Mouse (Mus musculus) heart, adult 2 months (tissue): ENCODE results near the gene Clec16a. TPM values are rescaled to one million over a fixed set of nuclear protein-coding genes. Genes with fewer than 3 reads are reported as not detected.

Source experiments
- DNase-seq, 2 experiments: peaks; one replicate each; pipeline ENCODE4 v3.0.0; 2021
- H3K27ac ChIP-seq: fragments of 200-600 bp; 2 replicates; pipeline ENCODE4 v1.8.1; 2022
- H3K27me3 ChIP-seq: fragments of 200-500 bp; 2 replicates; pipeline ENCODE4 v1.6.1; 2012; ENCODE audit warnings: mild to moderate bottlenecking, low read length, inconsistent platforms, mixed read lengths; ENCODE audit not compliant: control insufficient read depth, insufficient read depth
- H3K36me3 ChIP-seq: fragments of 200-500 bp; 2 replicates; pipeline ENCODE4 v1.6.1; 2012; ENCODE audit warnings: low read length, inconsistent platforms; ENCODE audit not compliant: control insufficient read depth, insufficient read depth
- H3K4me1 ChIP-seq: fragments of 200-500 bp; 2 replicates; pipeline ENCODE4 v1.6.1; 2011; ENCODE audit warnings: low read length; ENCODE audit not compliant: control insufficient read depth, insufficient read depth
- H3K4me3 ChIP-seq: fragments of 200-600 bp; 2 replicates; pipeline ENCODE4 v1.8.1; 2022
- H3K79me2 ChIP-seq: fragments of 200-500 bp; replicated peaks from 2 replicates; pipeline ENCODE4 v1.6.1; 2012; ENCODE audit warnings: mild to moderate bottlenecking, inconsistent platforms, low read length, moderate library complexity, mixed read lengths; ENCODE audit not compliant: control insufficient read depth, insufficient read depth
- H3K9ac ChIP-seq: fragments of 200-500 bp; 2 replicates; pipeline ENCODE4 v1.6.1; 2012; ENCODE audit warnings: low read depth, mild to moderate bottlenecking, control low read depth, inconsistent platforms, low read length, mixed read lengths
- CTCF ChIP-seq: fragments of 200-600 bp; IDR thresholded peaks from 2 replicates; pipeline ENCODE4 v1.8.1; 2022; ENCODE audit warnings: antibody characterized with exemption, mild to moderate bottlenecking, moderate library complexity
- EP300 ChIP-seq: fragments of 200-500 bp; IDR thresholded peaks from 2 replicates; pipeline ENCODE4 v1.6.1; 2011; ENCODE audit warnings: low read depth, low read length, control low read depth; ENCODE audit not compliant: insufficient read depth
- POLR2A ChIP-seq: fragments of 200-500 bp; IDR thresholded peaks from 2 replicates; pipeline ENCODE4 v1.6.1; 2011; ENCODE audit warnings: mild to moderate bottlenecking, low read depth, low read length, control low read depth; ENCODE audit not compliant: insufficient read depth
- WGBS: fragments of 180-500 bp; shearing (Covaris S2); methylation state at CpG from one replicate; pipeline ENCODE4 v1.1.7; 2018; 5-methylcytosine and 5-hydroxymethylcytosine counted together
- intact Hi-C: fragments of 180-260 bp; cut with DNase I; formaldehyde crosslinking; loops from one replicate; pipeline ENCODE4 v1.15.1; 2025
- polyA plus RNA-seq: library from polyadenylated mRNA; depleted of rRNA; stranded (reverse); fragments of >200 nt; gene quantifications from 2 replicates; pipeline ENCODE4 v1.2.3, GENCODE M21; 2012
- total RNA-seq, 2 experiments: library from RNA; stranded (reverse); gene quantifications; 2 replicates each; pipeline ENCODE4 v1.2.3; 2021

Clec16a gene
- total and polyA plus RNA-seq, 3 experiments, result 27.6 to 57.5 (median 55.4) TPM

DNA sequence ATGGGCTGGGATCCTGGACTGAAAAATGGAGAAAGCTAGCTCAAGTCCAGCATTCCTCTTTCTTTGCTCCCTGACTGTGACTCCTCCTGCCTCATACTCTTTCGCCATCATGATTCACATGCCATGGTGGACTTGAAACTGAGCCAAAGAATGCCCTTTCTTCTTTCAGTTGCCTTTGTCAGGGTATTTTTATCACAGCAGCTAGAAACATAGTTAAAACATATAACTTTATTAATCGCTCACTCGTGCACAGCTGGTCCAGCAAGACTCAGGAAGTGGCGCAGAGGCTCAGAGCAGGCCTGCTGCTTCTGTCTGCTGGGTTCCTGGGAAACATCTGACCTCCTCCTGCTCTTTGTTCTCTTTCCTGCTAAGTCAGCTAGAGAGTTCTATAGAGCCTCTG lies 158.8 kb downstream of the Clec16a start:
- intact Hi-C loops, result no loop called here
- Histone ChIP-seq H3K27me3 (no peaks in the 10 kb centered on the region), H3K4me3 (no peak overlapping the region), H3K27ac (no peak overlapping the region; the same call in 1 of the 2 replicates), H3K79me2 (no peaks in the 10 kb centered on the region), H3K36me3 (peaks cover 4% of the 10 kb centered on the region; the same call in 1 of the 2 replicates), H3K9ac (no peak overlapping the region), H3K4me1 (peaks cover 5% of the 10 kb centered on the region)
- no peak for DNase-seq
- TF ChIP-seq CTCF, result no peak
- no peak for TF ChIP-seq POLR2A
- TF ChIP-seq EP300, result no peak
- WGBS, result 41% methylated on average over 4 of the region's 4 CpGs

DNA sequence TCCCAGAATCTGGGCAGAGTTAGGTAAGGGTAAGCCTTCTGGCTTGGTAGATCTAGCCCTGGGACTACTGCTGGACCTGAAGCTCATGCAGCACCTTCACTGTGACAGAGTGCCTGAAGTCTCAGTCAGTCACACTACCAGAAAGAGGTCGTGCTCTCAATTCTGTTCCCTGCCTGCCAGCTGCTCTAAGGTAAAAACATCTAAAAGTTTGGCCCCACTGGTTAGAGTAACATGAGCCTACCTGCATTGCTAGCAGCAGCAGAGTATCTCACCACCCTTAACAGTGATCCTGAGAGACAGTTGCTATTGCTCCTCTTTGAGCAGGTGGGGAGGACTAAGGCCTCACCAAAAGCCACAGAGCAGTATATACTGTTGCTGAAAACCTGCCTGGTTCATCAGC lies 160.3 kb downstream of the Clec16a start:
- intact Hi-C loops, result no loop called here

GRCm38 (mm10) chr16:10711524-10711923 lies 166.4 kb downstream of the Clec16a start:
- no peak for DNase-seq
- Histone ChIP-seq H3K4me3 (no peak overlapping the region), H3K36me3 (no peaks in the 10 kb centered on the region), H3K4me1 (peaks cover 2% of the 10 kb centered on the region; the same call in 1 of the 2 replicates), H3K27ac (no peak overlapping the region), H3K27me3 (no peaks in the 10 kb centered on the region), H3K9ac (no peak overlapping the region), H3K79me2 (no peaks in the 10 kb centered on the region)
- WGBS, result 64% methylated on average over 1 of the region's 1 CpGs
- intact Hi-C loops, result no loop called here
- TF ChIP-seq CTCF, result no peak
- TF ChIP-seq POLR2A, result no peak
- no peak for TF ChIP-seq EP300

More for the DNA sequence above, 160.3 kb downstream of the Clec16a start:
- no peaks in the 10 kb centered on the region for H3K79me2 ChIP-seq
- H3K27me3 ChIP-seq, result no peaks in the 10 kb centered on the region
- no peak overlapping the region for H3K27ac ChIP-seq
- 91% methylated on average over 1 of the region's 1 CpGs for WGBS
- peaks cover 4% of the 10 kb centered on the region; the same call in 1 of the 2 replicates for H3K36me3 ChIP-seq
- no peak for TF ChIP-seq EP300
- TF ChIP-seq CTCF, result no peak
- TF ChIP-seq POLR2A, result no peak
- H3K4me1 ChIP-seq, result peaks cover 5% of the 10 kb centered on the region
- DNase-seq, result no peak
- no peak overlapping the region for H3K9ac ChIP-seq
- H3K4me3 ChIP-seq, result no peak overlapping the region

GRCm38 (mm10) chr16:10713041-10713440 lies 167.9 kb downstream of the Clec16a start:
- 66% methylated on average over 2 of the region's 2 CpGs for WGBS

DNA sequence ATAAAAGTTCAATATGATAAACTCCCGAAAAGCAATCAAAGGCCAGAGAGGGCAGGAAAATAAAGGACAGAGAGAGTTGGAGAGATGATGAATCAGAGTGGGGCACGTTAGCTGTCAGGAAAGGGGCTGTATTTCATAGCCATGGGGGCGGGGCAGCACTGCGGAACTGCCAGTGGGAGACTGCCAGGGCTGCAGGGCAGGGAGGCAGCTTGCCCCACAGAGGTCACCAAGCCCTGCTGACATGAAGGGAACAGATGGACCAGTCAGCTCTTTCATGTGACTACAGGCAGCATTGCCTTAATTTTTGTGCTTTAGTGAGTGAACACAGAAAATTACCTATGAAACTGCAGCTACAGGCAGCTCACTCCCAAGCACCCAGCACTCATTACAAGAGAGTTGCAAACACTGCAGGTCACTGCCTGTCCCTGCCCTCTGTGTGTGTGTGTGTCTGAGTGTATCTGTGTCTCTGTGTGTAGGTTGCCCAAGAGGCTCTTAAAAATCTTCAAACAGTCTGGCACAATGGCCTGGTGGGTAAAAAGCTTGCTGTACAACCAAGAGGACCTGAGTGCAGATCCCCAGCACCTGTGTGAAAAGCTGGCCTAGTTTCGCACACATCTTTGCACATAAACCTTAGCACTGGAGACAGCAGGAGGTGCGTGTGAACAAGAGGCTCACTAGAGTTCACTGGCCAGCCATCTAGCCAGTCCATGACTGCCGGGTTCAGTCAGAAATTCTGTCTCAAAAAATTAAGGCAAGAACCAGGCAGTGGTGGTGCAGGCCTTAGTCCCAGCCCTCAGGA lies 168.5 kb downstream of the Clec16a start:
- no peak overlapping the region for H3K27ac ChIP-seq
- 66% methylated on average over 7 of the region's 7 CpGs for WGBS

More at GRCm38 (mm10) chr16:10713041-10713440, 167.9 kb downstream of the Clec16a start:
- H3K4me3 ChIP-seq, result no peak overlapping the region
- peaks cover 2% of the 10 kb centered on the region; the same call in 1 of the 2 replicates for H3K4me1 ChIP-seq
- TF ChIP-seq CTCF (no peak), EP300 (no peak), POLR2A (no peak)
- H3K9ac ChIP-seq, result no peak overlapping the region
- intact Hi-C loops, result no loop called here
- no peaks in the 10 kb centered on the region for H3K36me3 ChIP-seq
- H3K27ac ChIP-seq, result no peak overlapping the region
- H3K79me2 ChIP-seq, result no peaks in the 10 kb centered on the region
- no peak for DNase-seq
- no peaks in the 10 kb centered on the region for H3K27me3 ChIP-seq

DNA sequence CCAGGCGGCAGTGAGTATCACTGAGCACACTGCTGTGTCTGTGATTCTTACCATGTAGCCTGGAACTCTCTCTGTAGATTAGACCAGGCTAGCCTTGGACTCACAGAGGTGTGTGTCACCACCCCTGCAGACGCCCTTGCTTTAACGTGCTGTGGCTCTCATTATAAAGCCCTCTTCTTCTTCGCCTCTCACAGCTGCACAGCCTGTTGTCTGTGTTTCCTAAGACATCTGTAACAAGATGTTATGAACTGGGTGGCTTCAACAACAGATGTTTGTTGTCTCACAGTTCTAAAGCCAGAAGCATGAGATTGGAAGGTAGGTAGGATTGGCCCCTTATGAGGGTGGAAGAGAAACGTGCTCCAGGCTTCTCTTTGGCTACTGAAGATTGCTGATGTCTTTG lies 170.1 kb downstream of the Clec16a start:
- no peak overlapping the region for H3K9ac ChIP-seq
- intact Hi-C loops, result no loop called here
- H3K36me3 ChIP-seq, result no peaks in the 10 kb centered on the region
- no peak overlapping the region for H3K4me3 ChIP-seq
- H3K79me2 ChIP-seq, result no peaks in the 10 kb centered on the region
- WGBS, result 87% methylated on average over 5 of the region's 5 CpGs
- peaks cover 2% of the 10 kb centered on the region; the same call in 1 of the 2 replicates for H3K4me1 ChIP-seq
- no peak overlapping the region for H3K27ac ChIP-seq
- no peak for DNase-seq
- TF ChIP-seq POLR2A (no peak), EP300 (no peak), CTCF (no peak)
- H3K27me3 ChIP-seq, result no peaks in the 10 kb centered on the region

More for the DNA sequence above, 168.5 kb downstream of the Clec16a start:
- Histone ChIP-seq H3K36me3 (no peaks in the 10 kb centered on the region), H3K27me3 (no peaks in the 10 kb centered on the region), H3K79me2 (no peaks in the 10 kb centered on the region), H3K9ac (no peak overlapping the region), H3K4me1 (peaks cover 2% of the 10 kb centered on the region; the same call in 1 of the 2 replicates), H3K4me3 (no peak overlapping the region)
- no peak for TF ChIP-seq CTCF
- peak in 1 of 2 experiments; percentile 32 for DNase-seq
- intact Hi-C loops, result no loop called here
